Mouse (Mus musculus) splenic B cell, adult 2 months (primary cell): Measurements from ENCODE around the gene Sh2b3.

Experiments
- DNase-seq: peaks from one replicate; pipeline ENCODE4 v3.0.0-alpha.2; 2011; ENCODE audit warnings: low read depth, low spot score
- H3K27me3 ChIP-seq: 2 replicates; pipeline ENCODE4 v1.6.1; 2012; ENCODE audit warnings: mild to moderate bottlenecking, low read length, moderate library complexity, mixed read lengths; ENCODE audit not compliant: control insufficient read depth, poor library complexity, insufficient read depth, severe bottlenecking
- H3K36me3 ChIP-seq: 2 replicates; pipeline ENCODE4 v1.6.1; 2012; ENCODE audit warnings: mild to moderate bottlenecking, low read length, moderate library complexity, mixed read lengths; ENCODE audit not compliant: control insufficient read depth, poor library complexity, insufficient read depth, severe bottlenecking

The Sh2b3 gene

DNA sequence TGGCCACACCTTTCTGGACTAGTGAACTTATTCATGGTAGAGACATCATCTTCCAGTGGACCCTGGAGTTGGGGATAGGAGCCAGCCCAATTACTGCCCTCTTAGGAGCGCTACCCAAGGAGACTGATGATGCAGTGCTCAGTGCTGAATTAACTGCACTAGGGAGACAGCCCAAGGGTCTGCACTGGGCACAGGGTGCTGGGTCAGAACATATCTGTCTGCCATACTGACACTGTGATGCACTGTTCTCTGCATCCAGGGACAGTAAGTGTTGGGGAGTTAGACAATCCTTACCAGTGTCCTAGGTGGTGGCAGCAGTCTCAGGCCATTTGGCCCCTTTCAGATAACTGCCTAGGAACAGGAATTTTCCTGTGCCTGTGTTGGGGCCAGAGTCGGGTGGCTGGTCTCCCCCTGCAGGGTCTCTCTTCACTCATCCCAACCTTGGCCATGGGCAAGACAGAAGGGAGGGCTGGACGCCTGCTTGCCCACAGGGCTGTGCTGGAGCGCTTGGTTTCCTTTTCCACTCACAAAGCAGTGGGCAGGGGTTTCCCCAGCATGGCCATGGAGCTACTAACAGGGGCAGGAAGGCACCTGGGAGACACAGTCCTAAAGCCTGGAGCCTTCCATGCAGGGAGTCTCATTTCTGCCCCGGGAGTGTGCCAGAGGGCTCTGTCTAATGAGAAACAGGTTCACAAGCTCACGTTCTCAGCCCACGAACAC lies 14.5 kb downstream of the Sh2b3 start:
- H3K27me3 ChIP-seq: no peaks in the 10 kb centered on the region
- DNase-seq: no peak
- peaks cover 24% of the 10 kb centered on the region for H3K36me3 ChIP-seq

DNA sequence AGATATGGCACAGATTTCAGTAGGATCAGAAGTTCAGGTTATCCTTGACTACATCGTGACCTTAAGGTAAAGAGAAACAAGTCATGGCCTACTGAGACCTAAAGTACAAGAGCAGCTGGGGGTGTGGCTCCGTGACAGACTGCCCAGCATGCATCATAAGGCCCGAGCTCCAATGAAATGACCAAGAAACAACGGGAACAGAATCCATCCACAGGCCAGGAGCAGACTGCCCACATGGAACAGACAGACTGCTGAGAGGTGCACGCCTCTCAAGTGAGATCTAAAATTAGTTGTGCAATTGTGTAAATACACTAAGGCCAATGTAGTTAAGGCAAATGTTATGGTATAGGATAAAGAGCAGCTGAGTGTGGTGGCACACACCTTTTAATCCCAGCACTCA lies 15.9 kb downstream of the Sh2b3 start:
- Histone ChIP-seq H3K27me3 (no peaks in the 10 kb centered on the region), H3K36me3 (peaks cover 30% of the 10 kb centered on the region)
- DNase-seq: no peak

DNA sequence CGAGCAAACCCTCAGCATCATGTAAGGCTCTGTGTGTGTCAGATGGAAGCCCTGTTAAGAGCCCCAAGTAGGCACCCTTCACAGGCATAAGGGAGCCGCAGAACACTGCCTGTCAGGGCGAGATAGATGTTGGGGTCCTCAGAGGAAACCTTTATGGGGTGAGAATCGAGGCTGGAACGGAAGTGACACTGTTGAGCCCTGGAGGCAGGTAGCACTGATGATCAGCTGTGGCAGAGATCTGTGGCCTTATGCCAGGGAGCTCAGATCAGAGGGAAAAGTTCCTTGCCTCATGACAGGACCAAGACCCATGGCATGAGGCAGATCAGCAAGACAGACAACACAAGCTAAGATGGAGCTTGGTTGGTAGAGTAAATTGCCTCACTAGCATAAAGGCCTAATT lies 16.3 kb downstream of the Sh2b3 start:
- DNase-seq: no peak
- peaks cover 30% of the 10 kb centered on the region for H3K36me3 ChIP-seq
- no peaks in the 10 kb centered on the region for H3K27me3 ChIP-seq

GRCm38 (mm10) chr5:121820657-121821056 lies 16.8 kb downstream of the Sh2b3 start:
- peaks cover 30% of the 10 kb centered on the region for H3K36me3 ChIP-seq
- DNase-seq: no peak
- no peaks in the 10 kb centered on the region for H3K27me3 ChIP-seq

DNA sequence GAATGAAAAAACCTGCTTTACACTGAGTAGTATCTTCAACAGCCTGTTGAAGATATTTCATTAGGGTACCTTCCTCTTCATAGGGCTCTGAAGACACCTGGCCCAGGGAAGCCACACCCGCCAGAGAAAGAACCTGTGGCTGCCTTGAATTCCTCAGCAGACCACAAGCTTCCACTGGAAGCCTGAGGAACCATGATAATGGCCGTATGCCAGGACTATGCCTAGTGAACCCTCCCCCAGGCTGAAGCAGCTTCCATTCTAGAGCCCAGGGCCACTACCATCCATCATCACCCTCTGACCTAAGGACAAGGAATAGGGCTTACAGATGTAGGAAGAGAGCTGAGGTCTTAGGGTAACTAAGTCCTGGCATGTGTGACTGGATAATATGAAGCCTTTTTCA lies 17.3 kb downstream of the Sh2b3 start:
- peaks cover 26% of the 10 kb centered on the region for H3K36me3 ChIP-seq
- no peak for DNase-seq
- no peaks in the 10 kb centered on the region for H3K27me3 ChIP-seq

DNA sequence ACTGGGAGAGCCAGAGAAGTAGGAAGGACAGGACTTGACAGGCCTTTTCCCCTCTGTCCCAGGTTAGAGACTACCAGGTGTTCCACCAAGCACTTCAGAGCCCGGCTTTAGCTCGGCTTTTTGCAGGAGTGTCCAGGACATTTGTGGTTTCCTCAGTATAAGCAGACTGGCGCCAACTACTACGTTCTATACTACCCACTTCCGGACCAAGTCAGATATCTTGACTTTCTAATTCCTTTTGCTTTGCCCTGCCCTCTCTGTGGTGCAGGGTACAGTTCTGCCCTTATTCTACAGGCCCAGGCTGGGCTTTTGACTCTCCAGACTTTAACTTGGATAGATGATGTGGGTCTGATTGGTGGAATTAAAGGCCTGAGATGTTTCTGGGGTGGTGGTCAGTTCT lies 17.9 kb downstream of the Sh2b3 start:
- Histone ChIP-seq H3K36me3 (peaks cover 22% of the 10 kb centered on the region), H3K27me3 (no peaks in the 10 kb centered on the region)
- DNase-seq: no peak

DNA sequence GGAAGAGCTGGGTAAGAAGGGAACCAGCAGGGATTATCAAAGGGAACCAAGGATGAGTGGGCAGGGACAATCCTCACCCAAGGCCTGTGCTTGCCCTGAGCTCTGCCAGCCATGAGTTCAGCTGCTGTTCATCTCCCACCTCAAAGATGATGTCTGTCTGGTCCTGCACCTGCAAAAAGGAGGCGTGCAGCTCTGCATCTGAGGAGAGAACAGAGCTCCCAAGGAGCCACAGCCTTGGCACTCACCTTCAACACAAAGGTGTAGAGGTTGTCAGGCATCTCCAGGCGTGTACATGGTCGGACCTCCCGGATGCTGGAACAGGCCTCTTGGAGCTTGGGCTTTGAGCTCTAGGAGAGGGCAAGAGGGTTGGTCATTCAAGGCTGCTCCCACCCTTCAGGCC lies 18.6 kb downstream of the Sh2b3 start:
- no peak for DNase-seq
- Histone ChIP-seq H3K27me3 (no peaks in the 10 kb centered on the region), H3K36me3 (peaks cover 22% of the 10 kb centered on the region)

- Histone ChIP-seq H3K27me3 (no peaks in the 10 kb centered on the region), H3K36me3 (peaks cover 22% of the 10 kb centered on the region)
- DNase-seq: no peak
Observed at GRCm38 (mm10) chr5:121818401-121818800, 19.0 kb downstream of the Sh2b3 start.

- no peak for DNase-seq
- H3K27me3 ChIP-seq: no peaks in the 10 kb centered on the region
- H3K36me3 ChIP-seq: peaks cover 19% of the 10 kb centered on the region
Observed at GRCm38 (mm10) chr5:121817551-121817950, 19.9 kb downstream of the Sh2b3 start.

GRCm38 (mm10) chr5:121816611-121817010 lies 20.8 kb downstream of the Sh2b3 start:
- no peak for DNase-seq

GRCm38 (mm10) chr5:121815867-121816380 lies 21.5 kb downstream of the Sh2b3 start:
- DNase-seq: no peak
- H3K36me3 ChIP-seq: peaks cover 17% of the 10 kb centered on the region
- no peaks in the 10 kb centered on the region for H3K27me3 ChIP-seq

More at GRCm38 (mm10) chr5:121816611-121817010, 20.8 kb downstream of the Sh2b3 start:
- H3K36me3 ChIP-seq: peaks cover 19% of the 10 kb centered on the region
- H3K27me3 ChIP-seq: no peaks in the 10 kb centered on the region

DNA sequence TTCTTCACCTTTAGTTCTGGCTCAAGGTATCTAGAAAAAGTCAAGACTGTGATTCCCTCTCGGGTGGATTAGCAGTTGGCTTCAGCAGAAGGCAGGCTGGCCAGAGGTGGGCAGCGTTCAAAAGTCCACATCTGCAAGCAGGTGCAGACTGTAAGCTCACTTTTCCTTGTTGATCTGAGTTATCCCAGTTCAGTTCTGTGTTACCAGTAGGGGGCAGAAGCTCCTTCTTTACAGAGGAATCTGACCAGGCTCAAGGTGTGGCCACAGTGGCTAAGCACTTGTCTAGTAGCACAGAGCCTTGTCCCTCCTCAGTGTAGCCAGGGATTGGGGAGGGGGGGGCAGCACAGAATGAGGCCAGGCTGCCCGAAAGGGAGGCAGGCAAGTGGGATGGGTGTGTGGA lies 22.4 kb downstream of the Sh2b3 start:
- H3K27me3 ChIP-seq: no peaks in the 10 kb centered on the region
- peak; percentile 83 for DNase-seq
- peaks cover 15% of the 10 kb centered on the region for H3K36me3 ChIP-seq

DNA sequence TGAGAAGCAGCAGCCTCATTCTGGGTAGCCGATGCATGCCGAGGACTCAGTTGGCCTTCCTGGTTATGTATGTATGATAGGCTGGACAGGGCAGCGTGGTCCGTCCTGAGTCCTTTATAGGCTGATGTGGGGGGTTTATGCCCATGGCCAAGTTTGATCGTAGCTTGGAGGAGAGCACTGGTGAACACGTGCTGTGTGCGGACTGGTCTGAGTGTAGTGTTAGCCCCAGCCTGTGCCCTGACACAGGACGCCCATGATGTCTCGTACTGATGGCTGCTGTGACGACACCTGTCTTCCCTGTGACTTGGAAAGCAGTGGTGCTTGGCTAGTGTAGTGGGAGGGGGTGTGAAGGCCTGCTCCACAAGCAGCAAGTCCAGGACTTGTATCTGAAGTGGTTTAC lies 23.7 kb downstream of the Sh2b3 start:
- H3K27me3 ChIP-seq: no peaks in the 10 kb centered on the region
- no peak for DNase-seq
- H3K36me3 ChIP-seq: peaks cover 15% of the 10 kb centered on the region

- H3K27me3 ChIP-seq: no peaks in the 10 kb centered on the region
- no peak for DNase-seq
- H3K36me3 ChIP-seq: peaks cover 11% of the 10 kb centered on the region
Observed at GRCm38 (mm10) chr5:121812526-121813243, 24.8 kb downstream of the Sh2b3 start.

DNA sequence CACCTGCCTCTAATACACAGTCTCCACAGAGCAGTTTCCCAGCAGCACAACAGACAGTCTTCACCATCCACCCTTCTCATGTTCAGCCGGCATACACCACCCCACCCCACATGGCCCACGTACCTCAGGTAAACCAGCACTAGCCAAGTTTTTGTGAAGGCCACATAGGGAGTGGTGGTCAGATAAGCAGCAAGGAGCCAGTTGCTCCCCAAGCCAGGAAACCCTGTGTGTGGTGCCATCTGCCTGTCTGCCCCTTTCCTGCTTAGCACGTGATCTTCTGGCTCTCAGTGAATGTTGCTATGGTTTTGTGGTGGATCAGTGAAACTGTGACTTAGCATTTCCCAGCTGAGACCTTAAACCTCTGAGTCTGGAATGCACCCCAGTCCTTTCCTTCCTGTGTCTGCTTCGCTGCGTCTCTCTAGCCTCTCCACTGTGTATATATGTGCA lies 25.9 kb downstream of the Sh2b3 start:
- Histone ChIP-seq H3K27me3 (no peaks in the 10 kb centered on the region), H3K36me3 (peaks cover 5% of the 10 kb centered on the region)
- DNase-seq: peak; percentile 29
